Mouse (Mus musculus) hindlimb bud, embryonic 11.5 days (tissue): Measurements from ENCODE around the gene Gm5148.

Experiments
- DNase-seq: peaks from one replicate; pipeline ENCODE4 v3.0.0-alpha.2; 2012; ENCODE audit warnings: low read depth, low spot score; ENCODE audit errors: extremely low spot score

Gene Gm5148

GRCm38 (mm10) chr3:37724171-37724804 lies at the start of gene Gm5148:
Gene Gm5148 (minus strand): TSS chr3:37724490.
- DNase-seq: no peak

GRCm38 (mm10) chr3:37770951-37771350 lies 46.7 kb upstream of the Gm5148 start:
- no peak for DNase-seq

- DNase-seq: no peak
These were observed 45.0 kb upstream of the Gm5148 start for GRCm38 (mm10) chr3:37769268-37769756.

- no peak for DNase-seq
These were observed 43.1 kb upstream of the Gm5148 start for GRCm38 (mm10) chr3:37767147-37768015.

- no peak for DNase-seq
These were observed 42.3 kb upstream of the Gm5148 start for GRCm38 (mm10) chr3:37766628-37767027.

GRCm38 (mm10) chr3:37765971-37766370 lies 41.7 kb upstream of the Gm5148 start:
- DNase-seq: no peak

- no peak for DNase-seq
These were observed 41.0 kb upstream of the Gm5148 start for GRCm38 (mm10) chr3:37765275-37765674.

- DNase-seq: no peak
These were observed 38.0 kb upstream of the Gm5148 start for GRCm38 (mm10) chr3:37762303-37762702.

- no peak for DNase-seq
These were observed 37.5 kb upstream of the Gm5148 start for GRCm38 (mm10) chr3:37761741-37762140.

GRCm38 (mm10) chr3:37760866-37761265 lies 36.6 kb upstream of the Gm5148 start:
- DNase-seq: no peak

- no peak for DNase-seq
These were observed 34.5 kb upstream of the Gm5148 start for GRCm38 (mm10) chr3:37758611-37759322.

GRCm38 (mm10) chr3:37758124-37758523 lies 33.8 kb upstream of the Gm5148 start:
- no peak for DNase-seq

GRCm38 (mm10) chr3:37757613-37758012 lies 33.3 kb upstream of the Gm5148 start:
- no peak for DNase-seq

GRCm38 (mm10) chr3:37756005-37756404 lies 31.7 kb upstream of the Gm5148 start:
- DNase-seq: no peak

- no peak for DNase-seq
These were observed 30.3 kb upstream of the Gm5148 start for GRCm38 (mm10) chr3:37754639-37755038.

GRCm38 (mm10) chr3:37753148-37753547 lies 28.9 kb upstream of the Gm5148 start:
- DNase-seq: no peak

GRCm38 (mm10) chr3:37748002-37748733 lies 23.9 kb upstream of the Gm5148 start:
- DNase-seq: no peak

GRCm38 (mm10) chr3:37747258-37748001 lies 23.1 kb upstream of the Gm5148 start:
- no peak for DNase-seq

GRCm38 (mm10) chr3:37744050-37744449 lies 19.8 kb upstream of the Gm5148 start:
- DNase-seq: no peak

GRCm38 (mm10) chr3:37739996-37740395 lies 15.7 kb upstream of the Gm5148 start:
- DNase-seq: no peak
